Mouse (Mus musculus) ES-Bruce4 (cell line): ENCODE results near the gene Slc4a5.

Experiments used
- CTCF ChIP-seq: IDR thresholded peaks from one replicate; pipeline ENCODE4 v1.8.1; 2011; ENCODE audit warnings: low read depth, low read length
- POLR2A ChIP-seq: IDR thresholded peaks from one replicate; pipeline ENCODE4 v1.8.1; 2011; ENCODE audit warnings: low read length; ENCODE audit not compliant: insufficient read depth

GRCm38 (mm10) chr6:83208050-83208400 lies 11.6 kb upstream of the Slc4a5 start:
- no peak for TF ChIP-seq CTCF
- no peak for TF ChIP-seq POLR2A
